Mouse (Mus musculus) CH12.LX (cell line): ENCODE data around the gene Myog.

ENCODE experiments used
- CHD2 ChIP-seq: IDR thresholded peaks from 2 replicates; pipeline ENCODE4 v1.6.1; 2011; ENCODE audit warnings: low read length, improper control_type of control experiment
- CTCF ChIP-seq, 2 experiments: IDR thresholded peaks in 1 of 2; conservative IDR thresholded peaks in 1 of 2; 2 replicates each; pipeline ENCODE4 v1.5.1; 2011 to 2012; ENCODE audit warnings: low read depth in 2 of 2, low read length in 2 of 2, improper control_type of control experiment in 1 of 2, inconsistent platforms in 1 of 2, mild to moderate bottlenecking in 1 of 2, moderate library complexity in 1 of 2
- EP300 ChIP-seq: IDR thresholded peaks from 2 replicates; pipeline ENCODE4 v1.6.1; 2011; ENCODE audit warnings: low read length, improper control_type of control experiment
- KAT2A ChIP-seq: IDR thresholded peaks from 2 replicates; pipeline ENCODE4 v1.6.1; 2012; ENCODE audit warnings: low read length, improper control_type of control experiment, inconsistent platforms; ENCODE audit not compliant: insufficient replicate concordance
- POLR2A ChIP-seq: IDR thresholded peaks from 2 replicates; pipeline ENCODE4 v1.6.1; 2011; ENCODE audit warnings: low read depth, mild to moderate bottlenecking, improper control_type of control experiment, low read length
- TCF12 ChIP-seq: IDR thresholded peaks from 2 replicates; pipeline ENCODE4 v1.6.1; 2014; ENCODE audit warnings: low read depth, mild to moderate bottlenecking, inconsistent platforms, low read length, improper control_type of control experiment
- USF1 ChIP-seq: IDR thresholded peaks from 2 replicates; pipeline ENCODE4 v1.6.1; 2014; ENCODE audit warnings: low read depth, mild to moderate bottlenecking, inconsistent platforms, low read length, improper control_type of control experiment
- ZNF384 ChIP-seq: IDR thresholded peaks from 2 replicates; pipeline ENCODE4 v1.6.1; 2012; ENCODE audit warnings: low read depth, low read length, improper control_type of control experiment, inconsistent platforms

DNA sequence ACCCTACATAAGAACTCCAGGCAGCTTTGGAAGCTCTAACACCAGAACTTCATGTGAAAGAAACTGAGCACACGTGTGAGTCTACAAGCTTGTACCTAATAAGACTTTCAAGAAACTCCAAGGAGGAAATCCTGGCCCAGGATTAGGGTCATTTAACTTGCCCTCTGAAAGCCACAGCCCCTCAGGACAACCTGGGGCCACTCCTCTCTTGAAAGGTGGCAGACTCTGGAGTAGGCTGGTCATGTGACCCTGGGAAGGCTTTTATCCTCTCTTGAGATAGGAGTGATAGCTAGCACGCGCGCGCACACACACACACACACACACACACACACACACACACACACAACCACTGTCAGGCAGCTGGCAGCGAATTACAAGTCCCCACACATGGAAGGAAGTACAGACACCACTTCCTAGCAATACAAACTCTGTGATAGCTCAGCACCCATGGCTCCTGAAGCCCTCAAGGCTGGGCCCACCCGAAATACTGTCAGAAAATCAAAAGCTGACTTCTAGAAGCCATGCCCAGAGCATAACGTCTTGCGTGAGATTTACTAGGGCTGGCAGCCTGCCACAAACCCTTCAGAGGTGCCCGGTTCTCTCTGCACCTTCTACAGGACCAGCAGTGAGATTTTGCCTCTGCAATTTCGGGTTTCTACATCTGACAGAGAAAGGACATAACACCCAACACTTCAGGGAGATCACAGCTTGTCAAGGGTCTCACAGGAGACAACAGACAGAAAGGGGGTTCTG, 47.3 kb downstream of the Myog start:
- TF ChIP-seq CTCF (conservative IDR thresholded peaks at IDR 0.05 in 1 of 2, IDR thresholded peaks at IDR 0.05 in 1 of 2; ENCODE audit: low read depth in 2 of 2, low read length in 2 of 2) (no peak), CHD2 (no peak), USF1 (no peak), TCF12 (no peak), KAT2A (no peak), EP300 (no peak), ZNF384 (no peak), POLR2A (no peak)
